Mouse (Mus musculus) MEL (cell line): ENCODE data around the gene Zbtb20. TPM values are rescaled to one million over a fixed set of nuclear protein-coding genes. Genes with fewer than 3 reads are reported as not detected.

Experiments used
- DNase-seq: peaks from one replicate; pipeline ENCODE4 v3.0.0; 2011; ENCODE audit warnings: low read depth, low spot score
- H3K27ac ChIP-seq: 2 replicates; pipeline ENCODE4 v1.5.1; 2012; ENCODE audit warnings: low read depth, mild to moderate bottlenecking, control low read depth, low read length, moderate library complexity; ENCODE audit not compliant: control insufficient read depth
- H3K27me3 ChIP-seq, 2 experiments: fragments of 150-350 bp in 1 of 2; sonication (generic) in 1 of 2; 2 replicates each; pipeline ENCODE4 v1.6.1; 2012; ENCODE audit warnings: low read length in 2 of 2, mild to moderate bottlenecking in 2 of 2, improper control_type of control experiment in 1 of 2, moderate library complexity in 1 of 2; ENCODE audit not compliant: insufficient read depth in 2 of 2, control insufficient read depth in 1 of 2
- H3K36me3 ChIP-seq, 2 experiments: 2 replicates each; pipeline ENCODE4 v1.6.1; 2012 to 2014; ENCODE audit warnings: low read length in 2 of 2, improper control_type of control experiment in 1 of 2, inconsistent platforms in 1 of 2, mild to moderate bottlenecking in 1 of 2; ENCODE audit not compliant: insufficient read depth in 2 of 2, control insufficient read depth in 1 of 2
- H3K4me1 ChIP-seq, 2 experiments: fragments of 150-350 bp in 1 of 2; sonication (generic) in 1 of 2; 2 replicates each; pipeline ENCODE4 v1.6.1; 2012; ENCODE audit warnings: low read length in 2 of 2, improper control_type of control experiment in 1 of 2, mild to moderate bottlenecking in 1 of 2; ENCODE audit not compliant: insufficient read depth in 2 of 2, control insufficient read depth in 1 of 2
- H3K4me3 ChIP-seq, 2 experiments: fragments of 150-350 bp in 1 of 2; sonication (generic) in 1 of 2; 2 replicates each; pipeline ENCODE4 v1.5.1; 2012; ENCODE audit warnings: low read depth in 2 of 2, low read length in 2 of 2, mild to moderate bottlenecking in 2 of 2, moderate library complexity in 2 of 2, control low read depth in 1 of 2, improper control_type of control experiment in 1 of 2; ENCODE audit not compliant: control insufficient read depth in 1 of 2, insufficient read depth in 1 of 2
- H3K79me2 ChIP-seq: 2 replicates; pipeline ENCODE4 v1.6.1; 2012; ENCODE audit warnings: mild to moderate bottlenecking, low read length, moderate library complexity; ENCODE audit not compliant: control insufficient read depth, poor library complexity, insufficient read depth
- H3K9ac ChIP-seq: 2 replicates; pipeline ENCODE4 v1.6.1; 2012; ENCODE audit warnings: low read depth, mild to moderate bottlenecking, control low read depth, low read length, moderate library complexity; ENCODE audit not compliant: control insufficient read depth, poor library complexity, severe bottlenecking
- H3K9me3 ChIP-seq: fragments of 150-350 bp; sonication (generic); replicated peaks from 2 replicates; pipeline ENCODE4 v1.6.1; 2012; ENCODE audit warnings: mild to moderate bottlenecking, low read length, improper control_type of control experiment, moderate library complexity; ENCODE audit not compliant: insufficient read depth
- BHLHE40 ChIP-seq: IDR thresholded peaks from 2 replicates; pipeline ENCODE4 v1.6.1; 2012; ENCODE audit warnings: low read depth, mild to moderate bottlenecking, inconsistent platforms, low read length, improper control_type of control experiment, borderline replicate concordance
- CTCF ChIP-seq, 3 experiments: IDR thresholded peaks in 2 of 3; conservative IDR thresholded peaks in 1 of 3; 2 replicates each; pipeline ENCODE4 v1.5.1; 2011 to 2012; ENCODE audit warnings: low read length in 3 of 3, low read depth in 2 of 3, mild to moderate bottlenecking in 2 of 3, improper control_type of control experiment in 1 of 3, inconsistent platforms in 1 of 3, mixed read lengths in 1 of 3, moderate library complexity in 1 of 3; ENCODE audit not compliant: control insufficient read depth in 1 of 3, insufficient read depth in 1 of 3, poor library complexity in 1 of 3, severe bottlenecking in 1 of 3
- E2F4 ChIP-seq: IDR thresholded peaks from 2 replicates; pipeline ENCODE4 v1.6.1; 2011; ENCODE audit warnings: low read depth, low read length, improper control_type of control experiment, borderline replicate concordance
- EP300 ChIP-seq, 2 experiments: IDR thresholded peaks; 2 replicates each; pipeline ENCODE4 v1.6.1; 2011; ENCODE audit warnings: improper control_type of control experiment in 2 of 2, low read length in 2 of 2, low read depth in 1 of 2, mild to moderate bottlenecking in 1 of 2
- GABPA ChIP-seq: IDR thresholded peaks from 2 replicates; pipeline ENCODE4 v1.6.1; 2012; ENCODE audit warnings: low read depth, mild to moderate bottlenecking, inconsistent platforms, low read length, improper control_type of control experiment, moderate library complexity
- GATA1 ChIP-seq: IDR thresholded peaks from 2 replicates; pipeline ENCODE4 v1.6.1; 2011; ENCODE audit warnings: low read depth, low read length, improper control_type of control experiment
- HCFC1 ChIP-seq: IDR thresholded peaks from 2 replicates; pipeline ENCODE4 v1.6.1; 2012; ENCODE audit warnings: low read depth, mild to moderate bottlenecking, inconsistent platforms, low read length, improper control_type of control experiment, moderate library complexity
- JUND ChIP-seq: IDR thresholded peaks from 2 replicates; pipeline ENCODE4 v1.6.1; 2011; ENCODE audit warnings: low read depth, mild to moderate bottlenecking, improper control_type of control experiment, low read length
- MAFK ChIP-seq: IDR thresholded peaks from 2 replicates; pipeline ENCODE4 v1.6.1; 2011; ENCODE audit warnings: low read depth, mild to moderate bottlenecking, low read length, improper control_type of control experiment, borderline replicate concordance
- MEF2A ChIP-seq: IDR thresholded peaks from 2 replicates; pipeline ENCODE4 v1.6.1; 2014; ENCODE audit warnings: low read depth, mild to moderate bottlenecking, inconsistent platforms, low read length, improper control_type of control experiment; ENCODE audit not compliant: poor library complexity, insufficient replicate concordance, severe bottlenecking; ENCODE audit errors: extremely low read depth
- MXI1 ChIP-seq: IDR thresholded peaks from 2 replicates; pipeline ENCODE4 v1.6.1; 2011; ENCODE audit warnings: mild to moderate bottlenecking, low read depth, low read length, improper control_type of control experiment
- MYC ChIP-seq: IDR thresholded peaks from 2 replicates; pipeline ENCODE4 v1.6.1; 2011; ENCODE audit warnings: low read depth, mild to moderate bottlenecking, low read length, improper control_type of control experiment, moderate library complexity
- NELFE ChIP-seq: IDR thresholded peaks from 2 replicates; pipeline ENCODE4 v1.6.1; 2011; ENCODE audit warnings: low read depth, low read length, improper control_type of control experiment
- POLR2A ChIP-seq, 2 experiments: IDR thresholded peaks; 2 replicates each; pipeline ENCODE4 v1.6.1; 2011 to 2012; ENCODE audit warnings: low read length in 2 of 2, mild to moderate bottlenecking in 2 of 2, control low read depth in 1 of 2, improper control_type of control experiment in 1 of 2, low read depth in 1 of 2, moderate library complexity in 1 of 2; ENCODE audit not compliant: control insufficient read depth in 1 of 2, insufficient read depth in 1 of 2, poor library complexity in 1 of 2
- POLR2AphosphoS5 ChIP-seq: IDR thresholded peaks from 2 replicates; pipeline ENCODE4 v1.6.1; 2012; ENCODE audit warnings: low read depth, borderline replicate concordance, mild to moderate bottlenecking, inconsistent platforms, low read length, moderate library complexity, mixed read lengths
- RCOR1 ChIP-seq: IDR thresholded peaks from 2 replicates; pipeline ENCODE4 v1.6.1; 2012; ENCODE audit warnings: low read depth, mild to moderate bottlenecking, inconsistent platforms, low read length, improper control_type of control experiment
- SIN3A ChIP-seq: IDR thresholded peaks from 2 replicates; pipeline ENCODE4 v1.6.1; 2012; ENCODE audit warnings: low read length, improper control_type of control experiment, inconsistent platforms
- SMC3 ChIP-seq: IDR thresholded peaks from 2 replicates; pipeline ENCODE4 v1.6.1; 2011; ENCODE audit warnings: low read depth, low read length, improper control_type of control experiment
- TAL1 ChIP-seq: IDR thresholded peaks from 2 replicates; pipeline ENCODE4 v1.6.1; 2012; ENCODE audit warnings: mild to moderate bottlenecking, inconsistent platforms, low read length, moderate library complexity, mixed read lengths
- TCF12 ChIP-seq: IDR thresholded peaks from 2 replicates; pipeline ENCODE4 v1.6.1; 2014; ENCODE audit warnings: low read depth, mild to moderate bottlenecking, inconsistent platforms, low read length, improper control_type of control experiment, moderate library complexity
- UBTF ChIP-seq: IDR thresholded peaks from 2 replicates; pipeline ENCODE4 v1.6.1; 2012; ENCODE audit warnings: low read depth, mild to moderate bottlenecking, inconsistent platforms, low read length, improper control_type of control experiment, moderate library complexity, borderline replicate concordance; ENCODE audit not compliant: insufficient read depth
- USF1 ChIP-seq: IDR thresholded peaks from 2 replicates; pipeline ENCODE4 v1.6.1; 2014; ENCODE audit warnings: low read depth, mild to moderate bottlenecking, inconsistent platforms, low read length, improper control_type of control experiment, moderate library complexity
- USF2 ChIP-seq, 2 experiments: IDR thresholded peaks; 2 replicates each; pipeline ENCODE4 v1.6.1; 2011 to 2012; ENCODE audit warnings: improper control_type of control experiment in 2 of 2, low read length in 2 of 2, borderline replicate concordance in 1 of 2, inconsistent platforms in 1 of 2, low read depth in 1 of 2, mild to moderate bottlenecking in 1 of 2; ENCODE audit not compliant: insufficient read depth in 1 of 2
- ZC3H11A ChIP-seq: IDR thresholded peaks from 2 replicates; pipeline ENCODE4 v1.6.1; 2012; ENCODE audit warnings: low read depth, mild to moderate bottlenecking, inconsistent platforms, low read length, improper control_type of control experiment
- ZKSCAN1 ChIP-seq: IDR thresholded peaks from 2 replicates; pipeline ENCODE4 v1.6.1; 2012; ENCODE audit warnings: low read depth, mild to moderate bottlenecking, inconsistent platforms, low read length, improper control_type of control experiment, moderate library complexity
- ZMIZ1 ChIP-seq: IDR thresholded peaks from 2 replicates; pipeline ENCODE4 v1.6.1; 2012; ENCODE audit warnings: low read depth, mild to moderate bottlenecking, inconsistent platforms, low read length, improper control_type of control experiment, moderate library complexity
- ZNF384 ChIP-seq: IDR thresholded peaks from 2 replicates; pipeline ENCODE4 v1.6.1; 2012; ENCODE audit warnings: low read depth, mild to moderate bottlenecking, inconsistent platforms, low read length, improper control_type of control experiment
- polyA plus RNA-seq, 2 experiments: library from polyadenylated mRNA; stranded (reverse) in 1 of 2; unstranded in 1 of 2; fragments of >175 nt in 1 of 2; fragments of >200 nt in 1 of 2; gene quantifications; 2 replicates each; pipeline versions ENCODE4 v1.2.1 to v1.2.4; 2012; ENCODE audit warnings: low replicate concordance in 2 of 2, low read depth in 1 of 2; ENCODE audit not compliant: insufficient read length in 2 of 2, insufficient read depth in 1 of 2, missing spikeins in 1 of 2
- total RNA-seq: library from RNA; depleted of rRNA; stranded (reverse); fragments of 300-350 nt; gene quantifications from 2 replicates; pipeline ENCODE4 v1.2.3, GENCODE M21; 2012

The Zbtb20 gene
- total and polyA plus RNA-seq, 3 experiments, result 0.17 to 0.27 TPM; not detected in 1

GRCm38 (mm10) chr16:42998896-42999295, 123.2 kb downstream of the Zbtb20 start:
- Histone ChIP-seq H3K79me2 (no peaks in the 10 kb centered on the region), H3K9me3 (no peaks in the 10 kb centered on the region), H3K27me3 (no peaks in the 10 kb centered on the region), H3K4me3 (no peak overlapping the region), H3K4me1 (no peaks in the 10 kb centered on the region), H3K9ac (no peak overlapping the region), H3K27ac (no peak overlapping the region), H3K36me3 (no peaks in the 10 kb centered on the region)
- no peak for DNase-seq
- TF ChIP-seq MXI1 (no peak), CTCF (IDR thresholded peaks at IDR 0.05 in 2 of 3, conservative IDR thresholded peaks at IDR 0.05 in 1 of 3; ENCODE audit: control insufficient read depth in 1 of 3, insufficient read depth in 1 of 3, low read depth in 2 of 3, low read length in 3 of 3, poor library complexity in 1 of 3, severe bottlenecking in 1 of 3) (no peak), USF1 (no peak), TCF12 (no peak), SMC3 (no peak), ZMIZ1 (no peak), POLR2A (IDR thresholded peaks at IDR 0.05; ENCODE audit: control insufficient read depth in 1 of 2, insufficient read depth in 1 of 2, low read depth in 1 of 2, low read length in 2 of 2, poor library complexity in 1 of 2) (no peak), UBTF (no peak), SIN3A (no peak), BHLHE40 (no peak), MAFK (no peak), RCOR1 (no peak)

- H3K27me3 ChIP-seq, result no peaks in the 10 kb centered on the region
- DNase-seq, result no peak
- H3K79me2 ChIP-seq, result no peaks in the 10 kb centered on the region
- no peaks in the 10 kb centered on the region for H3K36me3 ChIP-seq
- H3K27ac ChIP-seq, result no peak overlapping the region
- H3K4me1 ChIP-seq, result no peaks in the 10 kb centered on the region
- no peaks in the 10 kb centered on the region for H3K9me3 ChIP-seq
- no peak overlapping the region for H3K4me3 ChIP-seq
- H3K9ac ChIP-seq, result no peak overlapping the region
- TF ChIP-seq MEF2A, result no peak
- no peak for TF ChIP-seq JUND
- TF ChIP-seq SMC3, result no peak
- no peak for TF ChIP-seq HCFC1
- TF ChIP-seq POLR2A (IDR thresholded peaks at IDR 0.05; ENCODE audit: control insufficient read depth in 1 of 2, insufficient read depth in 1 of 2, low read depth in 1 of 2, low read length in 2 of 2, poor library complexity in 1 of 2), result no peak
- no peak for TF ChIP-seq ZKSCAN1
- TF ChIP-seq TAL1, result no peak
- no peak for TF ChIP-seq BHLHE40
- no peak for TF ChIP-seq SIN3A
- TF ChIP-seq ZNF384, result no peak
- TF ChIP-seq ZC3H11A, result no peak
- TF ChIP-seq TCF12, result no peak
- TF ChIP-seq E2F4, result no peak
- TF ChIP-seq GABPA, result no peak
- no peak for TF ChIP-seq MYC
- no peak for TF ChIP-seq POLR2AphosphoS5
- TF ChIP-seq GATA1, result no peak
- no peak for TF ChIP-seq USF2 (IDR thresholded peaks at IDR 0.05; ENCODE audit: borderline replicate concordance in 1 of 2, insufficient read depth in 1 of 2, low read depth in 1 of 2, low read length in 2 of 2)
- no peak for TF ChIP-seq EP300 (IDR thresholded peaks at IDR 0.05; ENCODE audit: low read depth in 1 of 2, low read length in 2 of 2)
- TF ChIP-seq NELFE, result no peak
- TF ChIP-seq, all 39 proteins: peak for 0
Observed at GRCm38 (mm10) chr16:43026351-43026750, 150.7 kb downstream of the Zbtb20 start.
